Mouse (Mus musculus) embryo, embryonic 9.5 days (tissue): ENCODE data around the gene Cdhr2.
A peak's percentile ranks its signal among the peaks of the same experiment; 100 is the strongest.

Source experiments
- DNase-seq: peaks from one replicate; pipeline ENCODE4 v3.0.0-alpha.2; 2017; ENCODE audit errors: extremely low spot score

Cdhr2 gene

DNA sequence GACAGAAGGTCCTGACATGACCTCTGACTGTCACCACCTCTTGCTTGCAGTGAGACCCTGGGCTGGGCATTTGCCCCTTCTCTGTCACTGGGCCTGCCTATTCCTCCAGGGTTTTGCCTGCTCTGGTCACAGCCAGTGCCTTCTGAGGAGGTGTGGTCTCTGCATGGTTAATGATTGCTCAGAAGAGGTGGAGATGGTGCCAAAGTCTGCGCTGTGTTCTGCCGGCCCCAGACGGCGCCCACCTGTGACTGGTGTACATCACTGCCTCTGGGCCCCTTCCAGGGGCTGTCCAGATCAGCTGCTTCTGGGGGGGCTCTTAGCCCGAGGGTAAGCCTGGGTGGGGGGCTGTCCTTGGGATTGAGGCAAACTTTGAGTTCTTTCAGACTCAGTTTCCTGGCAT, at the start of gene Cdhr2:
TSS of gene Cdhr2 (plus strand) at position 219 of the 400 bp plus-strand sequence.
- no peak for DNase-seq

DNA sequence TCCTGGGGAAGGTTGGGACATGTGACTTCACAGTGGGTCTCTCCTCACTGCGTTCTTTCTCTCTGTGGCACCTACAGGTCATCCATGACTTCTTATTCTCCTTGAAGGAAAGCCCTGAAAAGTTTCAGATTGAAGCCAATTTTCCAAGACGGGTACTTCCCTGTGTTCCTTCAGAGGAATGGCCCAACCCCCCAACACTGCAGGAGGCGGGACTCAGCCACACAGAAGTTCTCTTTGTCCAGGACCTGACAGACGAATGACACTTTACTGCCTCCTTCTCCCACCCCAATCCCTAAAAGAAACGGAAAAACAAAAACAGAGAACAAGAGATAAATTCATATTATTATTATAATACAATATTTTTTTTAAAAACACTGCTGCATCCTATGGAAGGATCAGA, 40.4 kb upstream of the Cdhr2 start:
- DNase-seq: no peak

DNA sequence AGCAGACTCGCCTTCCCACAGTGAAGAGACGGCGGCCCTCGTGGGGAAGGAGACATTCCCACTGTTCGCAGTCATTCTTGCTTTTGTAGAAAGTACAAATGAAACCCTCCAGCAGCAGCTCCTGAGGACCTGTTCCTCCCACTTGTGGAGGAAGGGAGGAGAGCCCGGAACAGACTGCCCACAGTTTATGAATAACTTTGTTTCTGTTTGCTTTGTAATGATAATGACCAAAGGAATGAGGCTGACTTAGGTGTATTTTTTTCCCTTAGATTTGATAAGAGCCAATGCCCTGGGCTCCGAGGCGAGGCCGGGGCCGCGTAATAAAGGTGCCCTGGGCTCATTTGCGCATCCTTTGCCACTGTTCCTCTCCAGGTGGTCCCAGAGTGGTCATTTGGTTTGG, 39.9 kb upstream of the Cdhr2 start:
- DNase-seq: no peak

DNA sequence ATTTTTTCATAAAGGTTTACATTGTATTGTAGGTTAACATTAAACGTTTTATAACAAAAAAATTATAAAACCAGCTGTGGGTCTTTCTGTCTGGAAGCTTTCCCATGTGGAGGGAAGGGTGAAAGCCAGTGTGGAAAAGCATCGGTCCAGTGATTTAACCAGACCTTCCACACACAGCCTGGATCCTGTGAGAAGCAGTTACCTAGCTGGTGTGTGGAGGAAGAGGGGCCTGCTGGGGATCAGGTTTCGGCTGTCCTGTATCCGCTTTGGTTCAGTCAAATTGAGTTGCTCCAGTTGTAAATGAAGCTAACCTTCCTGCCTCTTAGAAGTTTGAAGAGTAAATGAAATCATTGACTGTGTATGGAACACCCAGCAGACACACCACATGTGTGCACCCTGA, 37.3 kb upstream of the Cdhr2 start:
- no peak for DNase-seq

DNA sequence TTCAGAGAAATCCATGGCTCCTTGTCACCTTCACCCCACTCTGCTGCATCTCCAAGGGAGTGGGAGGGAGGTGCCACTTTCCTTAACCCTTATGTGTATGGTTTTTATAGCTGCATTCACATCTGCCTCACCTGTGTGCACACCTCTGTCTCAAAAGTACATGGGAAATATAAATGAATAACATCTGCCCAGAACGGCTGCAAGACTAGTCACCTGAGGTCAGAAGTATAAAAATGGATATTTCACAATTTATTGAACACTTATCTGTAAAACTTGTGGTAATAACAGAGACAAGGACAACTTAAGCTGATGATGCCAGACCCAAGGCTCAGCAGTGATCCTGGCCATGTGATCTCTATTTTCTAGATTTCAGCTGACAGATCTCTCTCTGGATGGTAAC, 36.8 kb upstream of the Cdhr2 start:
- no peak for DNase-seq

DNA sequence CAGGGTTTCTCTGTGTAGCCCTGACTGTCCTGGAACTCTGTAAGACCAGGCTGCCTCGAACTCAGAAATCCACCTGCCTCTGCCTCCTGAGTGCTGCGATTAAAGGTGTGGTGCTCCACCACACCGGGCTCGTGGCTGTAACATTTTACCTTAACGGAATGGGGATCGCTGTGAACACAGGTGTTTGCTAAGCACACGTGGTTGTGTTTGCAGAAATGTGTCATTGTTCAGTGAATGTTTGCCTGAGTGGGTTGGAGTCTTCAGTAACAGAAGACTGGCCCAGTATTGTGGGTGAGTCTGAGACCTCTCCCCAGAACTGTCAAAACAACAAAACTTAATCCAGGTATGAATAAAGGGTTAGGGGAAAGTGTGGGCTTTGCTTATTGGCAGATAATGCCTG, 36.2 kb upstream of the Cdhr2 start:
- DNase-seq: no peak

DNA sequence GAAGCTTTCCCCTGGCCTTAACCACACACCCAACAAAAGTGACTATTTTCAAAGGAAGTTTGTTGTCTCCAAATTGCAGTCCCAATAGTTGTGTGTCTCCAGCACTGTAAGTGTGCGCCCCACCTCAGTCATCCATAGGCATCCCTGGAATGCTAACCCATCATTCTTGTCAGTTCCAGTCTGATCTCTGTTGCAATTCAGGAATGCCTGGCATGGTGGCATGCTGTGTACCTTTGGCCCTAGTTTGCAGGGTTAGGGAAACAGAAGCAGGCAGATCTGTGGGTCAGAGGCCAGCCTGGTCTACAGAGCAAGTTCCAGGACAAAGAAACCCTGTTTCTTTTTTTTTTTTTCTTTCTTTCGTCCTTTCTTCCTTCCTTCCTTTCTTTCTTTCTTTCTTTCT, 30.8 kb upstream of the Cdhr2 start:
- no peak for DNase-seq

DNA sequence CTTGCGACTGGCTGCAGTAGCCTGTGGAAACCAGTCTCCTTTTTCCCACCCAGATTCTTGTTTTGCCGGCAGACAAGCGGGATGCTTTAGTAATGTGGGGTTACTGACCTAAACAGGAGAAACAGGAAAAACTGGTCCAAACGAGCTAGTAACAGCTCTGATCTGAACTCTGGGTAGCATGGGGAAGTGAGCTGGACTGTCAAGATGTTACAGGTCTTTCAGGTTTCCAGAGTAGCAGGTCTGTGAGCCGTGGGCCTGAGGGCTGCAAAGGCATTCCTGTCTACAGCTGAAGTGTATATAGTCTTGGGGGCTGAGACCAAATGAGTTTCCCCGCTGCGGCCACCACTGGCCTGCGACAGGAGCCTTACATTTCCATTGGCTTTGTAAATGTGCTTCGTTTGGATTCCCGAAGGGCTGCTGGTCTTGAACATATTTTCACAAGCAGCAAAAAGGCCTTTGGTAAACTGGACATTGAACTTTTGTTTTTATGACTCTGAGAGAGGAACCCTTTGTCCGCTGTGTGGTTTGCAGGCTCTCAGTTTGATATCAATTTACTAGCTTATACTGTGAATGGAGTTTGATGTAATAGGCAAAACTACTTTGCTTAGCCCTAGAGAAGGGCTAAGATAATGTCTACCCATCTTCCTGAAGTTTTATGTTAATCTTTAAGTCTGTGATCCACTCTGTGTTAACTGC, 25.2 kb upstream of the Cdhr2 start:
- DNase-seq: no peak

DNA sequence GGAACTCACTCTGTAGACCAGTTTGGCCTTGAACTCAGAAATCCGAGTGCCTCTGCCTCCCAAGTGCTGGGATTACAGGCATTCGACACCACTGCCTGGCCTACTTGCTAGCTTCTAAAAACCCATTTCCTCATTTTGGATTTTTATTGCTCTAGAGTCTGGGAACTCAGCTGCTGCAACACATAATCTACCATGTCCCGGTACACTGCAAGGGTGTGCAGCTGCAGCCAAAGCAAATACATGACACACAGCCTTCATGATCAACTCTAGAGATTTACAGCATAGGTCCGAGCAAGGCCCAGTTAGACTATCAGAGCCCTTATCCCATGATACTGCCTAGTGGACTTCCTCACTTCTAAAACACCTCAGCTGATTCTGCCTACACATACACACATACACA, 23.0 kb upstream of the Cdhr2 start:
- DNase-seq: no peak

DNA sequence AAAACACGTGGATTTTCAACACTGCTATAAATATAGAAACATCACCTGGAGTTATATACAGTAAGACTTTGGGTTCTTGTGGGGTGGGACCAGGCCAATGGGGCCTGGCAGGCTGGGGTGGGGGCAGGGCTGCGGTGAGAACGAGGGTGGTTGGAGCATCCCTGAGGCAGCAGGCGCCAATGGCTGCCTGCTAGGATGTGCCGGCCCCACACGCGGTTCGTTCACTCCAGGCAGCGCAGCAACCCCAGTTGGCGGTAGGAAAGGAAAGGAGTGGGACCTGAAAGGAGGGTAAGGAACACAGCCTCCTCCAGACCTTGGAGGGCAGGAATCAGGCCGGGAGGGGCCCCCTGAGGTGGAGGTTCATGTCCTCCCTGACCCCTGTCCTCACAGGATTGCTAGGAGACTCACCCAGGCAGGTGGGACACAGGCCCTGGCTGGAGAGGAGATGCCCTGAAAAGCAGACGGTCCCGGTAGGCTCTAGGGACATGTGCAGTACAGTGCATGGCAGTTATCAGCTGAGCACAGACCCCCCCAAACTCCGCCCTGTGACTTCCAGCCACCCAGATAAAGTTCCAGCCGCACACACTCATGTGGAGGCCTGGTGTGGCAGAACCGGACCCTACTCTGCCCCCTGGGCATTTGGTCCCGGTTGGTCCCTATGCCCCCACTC, 20.9 kb upstream of the Cdhr2 start:
- DNase-seq: no peak

DNA sequence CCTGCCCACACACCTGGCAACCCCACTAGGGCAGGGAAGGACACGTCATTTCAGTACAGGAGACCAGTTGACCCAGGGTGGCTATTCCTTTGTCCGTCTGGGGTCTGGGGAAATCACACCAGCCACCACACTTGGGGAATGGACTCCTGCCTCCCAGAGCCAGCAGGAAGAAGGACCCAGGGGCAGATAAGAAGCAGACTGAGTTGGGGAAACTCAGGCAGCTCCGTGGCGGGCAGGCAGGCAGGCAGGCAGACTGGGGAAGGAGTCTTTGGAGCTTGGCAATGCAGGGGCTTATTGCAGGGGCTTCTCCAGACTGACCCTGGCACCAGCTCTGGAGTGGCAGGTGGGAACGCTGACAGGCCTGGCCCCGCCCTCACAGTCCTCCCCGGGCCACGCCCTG, 20.0 kb upstream of the Cdhr2 start:
- no peak for DNase-seq

DNA sequence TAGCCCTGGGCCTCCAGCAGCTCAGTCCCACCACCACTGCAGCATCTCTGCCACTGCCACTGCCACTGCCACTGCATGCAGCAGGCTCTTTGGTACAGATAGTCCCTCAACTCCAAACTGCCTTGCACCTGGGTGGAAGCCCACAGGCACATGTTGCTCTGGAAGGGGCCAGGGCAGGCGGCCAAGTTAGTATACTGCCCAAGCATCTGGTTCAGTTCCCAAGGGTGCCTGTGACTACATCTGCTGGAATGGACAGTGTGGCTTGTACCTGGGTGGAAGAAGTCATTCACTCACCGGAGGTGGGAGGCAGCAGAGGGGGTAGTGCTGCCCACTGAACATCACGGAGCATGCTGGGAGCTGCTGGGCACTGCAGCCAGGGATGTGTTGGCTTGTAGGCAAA, 18.0 kb upstream of the Cdhr2 start:
- no peak for DNase-seq

DNA sequence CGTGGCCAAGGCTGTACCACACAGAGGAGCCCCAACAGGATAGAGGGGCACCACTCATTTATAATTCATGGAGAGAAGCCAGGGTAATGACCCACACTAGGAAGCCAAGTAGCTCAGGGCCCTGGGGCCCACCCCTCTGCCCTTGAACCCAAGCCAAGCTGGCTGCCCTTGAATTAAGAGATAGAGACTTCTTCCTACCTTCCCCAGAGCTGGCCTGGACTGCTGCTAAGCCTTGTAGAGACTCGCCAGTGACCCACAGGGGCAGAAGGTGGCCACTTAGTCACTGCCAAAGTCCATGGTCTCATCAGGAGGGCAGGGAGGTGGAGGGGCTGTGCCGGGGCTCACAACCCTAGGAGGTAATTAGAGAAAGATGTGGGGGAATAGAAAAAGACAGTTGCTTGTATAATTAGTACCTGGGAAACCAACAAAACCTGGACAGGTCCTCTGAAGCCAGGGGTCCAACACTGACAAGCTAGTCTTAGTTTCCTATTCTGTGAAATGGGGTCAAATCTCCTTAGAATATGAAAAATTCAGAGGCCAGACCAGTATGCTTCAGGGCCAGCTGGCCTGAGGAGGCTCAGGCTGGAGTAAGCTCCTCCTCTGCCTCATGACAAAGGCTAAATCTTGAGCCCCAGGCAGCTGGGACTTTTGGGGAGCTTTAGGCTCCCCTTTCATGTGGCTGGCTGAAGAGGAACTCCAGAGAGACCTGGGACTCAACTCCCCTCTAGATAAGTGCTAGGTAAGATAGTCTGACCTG, 16.9 kb upstream of the Cdhr2 start:
- DNase-seq: no peak

DNA sequence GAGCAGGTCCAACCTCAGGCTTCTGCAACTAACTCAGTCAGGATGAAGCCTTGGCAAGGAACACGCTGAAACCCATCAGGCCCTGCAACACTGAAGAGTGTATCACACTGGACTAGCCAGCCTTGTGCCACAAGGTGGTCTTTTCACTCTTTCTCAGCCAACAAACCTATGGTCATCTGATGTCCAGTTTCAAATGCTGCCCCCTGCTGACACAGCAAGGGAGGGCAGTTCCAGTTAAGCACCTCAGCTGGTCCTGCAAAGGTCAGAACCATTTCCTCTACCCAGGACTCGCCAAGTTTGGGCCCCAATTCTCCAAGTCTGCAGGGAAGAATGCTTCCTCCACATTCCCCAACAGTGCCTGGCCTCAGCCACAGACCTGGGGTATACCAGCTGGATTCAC, 16.1 kb upstream of the Cdhr2 start:
- peak; percentile 68 for DNase-seq

DNA sequence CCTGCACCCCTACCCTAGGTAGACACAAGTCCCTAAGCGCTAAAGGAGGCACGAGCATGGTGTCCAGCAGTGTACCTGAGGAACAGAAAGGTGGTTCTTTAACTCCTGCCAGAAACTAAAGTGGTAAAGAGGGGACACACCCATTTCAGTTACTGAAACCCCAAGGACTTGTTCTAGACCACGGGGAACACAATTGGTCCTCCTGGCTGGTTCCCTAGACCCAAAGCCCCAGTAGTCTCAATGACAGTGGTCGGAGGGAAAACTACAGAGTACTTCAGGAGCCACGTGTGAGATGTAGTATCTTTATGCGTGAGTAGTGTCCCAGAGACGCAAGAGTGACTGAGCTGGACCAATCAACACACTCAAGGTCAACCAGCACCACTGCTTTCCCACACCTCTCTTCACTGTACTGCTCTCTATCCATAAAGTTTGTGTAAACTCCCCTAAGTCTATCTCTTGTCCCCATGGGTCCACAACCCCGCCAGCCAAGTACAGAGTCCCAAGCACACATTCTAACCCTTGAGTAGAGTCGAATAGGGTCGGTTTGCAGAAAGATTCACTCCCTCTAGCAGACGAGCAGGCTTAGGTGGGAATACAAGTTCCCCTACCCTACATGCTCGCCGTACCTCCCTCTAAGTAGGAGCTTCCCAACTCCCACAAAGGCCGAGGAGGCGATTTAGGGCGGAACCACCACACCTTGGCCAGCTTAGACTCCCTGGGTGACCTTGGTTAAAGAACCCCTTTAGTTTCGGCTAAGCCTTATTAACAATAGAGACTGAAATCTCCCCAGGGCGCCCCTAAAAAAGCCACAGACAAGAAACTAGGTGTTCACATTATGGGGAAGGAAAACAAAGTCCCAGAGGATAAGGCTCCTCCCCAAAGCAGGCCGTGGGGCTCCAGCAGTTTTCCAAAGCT, 14.9 kb upstream of the Cdhr2 start:
- DNase-seq: no peak

DNA sequence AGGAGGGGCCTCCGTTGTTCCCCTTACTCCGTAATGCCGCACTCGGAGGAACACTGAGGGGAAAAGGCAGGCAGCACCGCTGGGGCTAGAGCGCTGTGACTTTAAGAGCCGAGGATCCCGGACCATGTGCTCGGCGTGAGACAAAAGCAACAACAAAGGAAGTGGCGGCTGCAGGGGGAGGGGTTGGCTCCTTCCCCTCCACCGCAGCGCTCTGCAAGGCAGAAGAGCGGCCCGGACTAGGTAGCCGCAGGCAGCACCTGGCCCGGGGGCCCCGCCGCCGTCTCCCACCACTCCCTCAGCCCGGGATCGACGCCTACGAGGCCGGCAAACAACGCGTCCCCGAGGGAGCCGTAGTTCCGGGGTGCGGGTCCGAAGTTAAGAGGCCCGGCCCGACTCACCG, 14.2 kb upstream of the Cdhr2 start:
- peak; percentile 84 for DNase-seq

DNA sequence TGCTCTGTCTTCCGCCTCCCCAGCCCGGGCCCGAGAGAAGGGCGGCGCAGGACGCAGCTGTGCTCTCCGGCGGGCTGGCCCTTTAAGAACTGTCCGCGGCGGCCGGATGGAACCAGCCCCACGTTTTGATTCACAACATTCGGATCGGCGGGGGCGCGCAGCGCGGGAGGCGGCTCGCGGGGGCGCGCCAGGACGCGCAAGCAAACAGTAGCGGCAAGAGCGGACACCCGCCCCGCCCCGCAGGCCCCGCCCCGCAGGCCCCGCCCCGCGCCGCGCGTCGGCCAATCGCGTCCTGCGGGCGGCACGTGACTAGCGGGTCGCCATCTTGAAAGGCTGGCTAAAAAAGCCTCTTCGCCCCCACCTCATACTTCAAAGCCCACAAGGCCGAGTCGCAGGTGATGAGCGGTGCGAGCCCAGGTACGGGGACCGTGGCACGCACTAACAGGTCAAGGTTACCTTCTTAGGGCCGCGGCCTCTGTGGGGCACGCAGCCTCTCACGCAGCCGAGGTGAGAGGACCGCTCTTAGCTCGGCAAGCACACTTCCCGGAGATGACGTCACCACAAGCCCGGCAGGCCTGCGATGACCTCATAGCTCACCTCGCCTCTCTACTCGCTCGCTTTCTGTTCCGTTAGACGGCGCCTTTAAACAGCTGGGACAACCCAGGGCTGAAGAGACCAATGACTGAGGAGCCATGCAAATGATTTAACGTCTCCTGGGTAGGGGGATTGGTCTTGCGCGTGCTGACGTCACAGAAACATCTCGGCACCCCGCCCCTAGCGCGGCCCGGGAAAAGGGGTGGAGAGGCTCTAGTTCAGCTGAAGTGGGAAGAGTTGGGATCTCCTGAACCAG, 13.5 kb upstream of the Cdhr2 start:
- peak; percentile 99 for DNase-seq

DNA sequence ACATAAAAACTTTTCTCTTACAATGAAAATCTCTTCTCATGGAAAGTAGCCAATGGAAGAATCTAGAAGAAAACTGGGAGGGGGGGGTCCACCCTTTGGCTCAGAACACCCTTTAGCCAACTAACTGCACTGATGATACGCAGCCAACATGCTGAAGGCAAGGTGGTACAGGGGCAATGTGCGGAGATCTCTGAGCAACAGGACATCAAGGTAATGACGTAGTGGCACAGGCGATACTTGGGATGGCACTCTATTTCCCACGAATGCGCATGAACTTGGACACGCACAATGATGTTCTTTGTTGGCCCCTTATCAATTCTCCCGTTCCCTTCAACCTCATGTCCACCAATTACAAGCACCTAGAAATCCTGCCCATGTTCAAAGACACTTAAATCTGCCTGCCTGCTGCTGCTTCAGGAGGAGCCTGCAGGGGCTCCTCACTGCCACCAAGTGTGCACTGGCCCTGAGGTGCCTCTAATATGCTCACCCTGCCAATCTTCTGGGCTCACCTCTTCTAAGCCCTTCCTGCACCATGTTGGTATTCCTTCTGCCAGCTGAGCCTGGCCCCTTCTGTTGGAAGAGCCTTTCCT, 11.0 kb upstream of the Cdhr2 start:
- DNase-seq: no peak

DNA sequence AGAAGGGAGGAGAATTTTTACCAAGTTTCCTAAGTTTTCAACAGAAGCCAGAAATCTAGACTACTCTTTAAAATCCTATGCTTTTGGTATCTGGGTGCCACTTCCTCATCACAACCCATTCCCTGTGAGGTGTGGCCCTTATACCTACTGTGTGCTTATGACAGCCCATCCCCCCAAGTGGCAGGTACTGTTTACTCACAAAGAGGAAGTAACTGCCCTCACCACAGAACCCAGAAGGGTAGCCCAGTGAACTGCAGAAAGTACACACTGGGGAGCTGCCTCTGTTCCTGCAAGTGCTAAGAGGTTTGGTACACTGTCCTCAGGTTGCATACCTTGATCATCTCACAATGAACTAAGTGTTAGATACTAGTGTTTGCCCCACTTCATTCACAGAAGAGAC, 9.5 kb upstream of the Cdhr2 start:
- no peak for DNase-seq

DNA sequence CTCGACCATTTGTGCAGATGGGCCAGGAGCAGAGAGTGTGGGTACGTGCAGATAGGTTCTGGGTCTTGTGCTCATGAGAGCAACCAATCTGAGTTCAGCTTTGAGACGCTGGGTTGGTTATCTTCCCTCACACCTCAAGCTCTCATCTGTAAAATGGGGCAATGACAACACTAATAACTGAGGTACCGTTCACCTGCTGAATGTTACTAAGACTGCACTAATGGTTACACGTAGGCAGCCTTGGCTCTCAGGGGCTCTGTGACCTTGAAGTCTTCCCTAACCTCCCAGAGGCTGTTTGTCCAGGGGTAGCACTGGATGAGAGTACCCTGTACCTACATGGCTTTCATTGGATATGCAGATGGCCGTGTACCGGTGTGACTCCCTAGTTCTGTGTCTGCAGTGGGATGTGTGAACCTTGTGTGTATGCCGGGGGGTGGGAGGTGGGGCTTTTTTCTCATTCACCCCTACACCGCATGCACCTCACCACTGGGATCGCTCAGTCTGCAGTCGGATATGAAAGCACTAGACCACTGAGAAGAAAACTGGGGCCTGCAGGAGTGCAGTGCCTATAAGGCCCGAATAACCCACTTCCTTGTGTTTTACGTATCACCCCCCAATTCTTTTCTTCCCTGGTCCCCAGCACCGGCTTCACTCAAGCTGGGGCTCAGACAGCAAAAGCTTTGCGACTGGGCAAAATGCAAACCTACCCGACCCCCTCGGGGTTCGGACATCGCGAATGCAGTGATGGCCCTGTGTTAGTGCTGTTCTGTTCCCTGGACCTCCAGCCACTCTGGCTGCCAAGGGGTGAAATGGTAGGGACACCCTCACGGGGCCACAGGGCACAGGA, 8.3 kb upstream of the Cdhr2 start:
- no peak for DNase-seq
